Mouse (Mus musculus) C2C12 (cell line): ENCODE measurements around the gene Tsen54.

ENCODE experiments used
- FOSL1 ChIP-seq: IDR thresholded peaks from one replicate; pipeline ENCODE4 v1.8.0; 2011; ENCODE audit warnings: mild to moderate bottlenecking, low read length; ENCODE audit not compliant: poor library complexity, insufficient read depth, severe bottlenecking
- MAX ChIP-seq: IDR thresholded peaks from one replicate; pipeline ENCODE4 v1.6.1; 2011; ENCODE audit warnings: mild to moderate bottlenecking, control low read depth
- USF1 ChIP-seq: IDR thresholded peaks from one replicate; pipeline ENCODE4 v1.6.1; 2011; ENCODE audit warnings: low read depth, mild to moderate bottlenecking, control low read depth, moderate library complexity

DNA sequence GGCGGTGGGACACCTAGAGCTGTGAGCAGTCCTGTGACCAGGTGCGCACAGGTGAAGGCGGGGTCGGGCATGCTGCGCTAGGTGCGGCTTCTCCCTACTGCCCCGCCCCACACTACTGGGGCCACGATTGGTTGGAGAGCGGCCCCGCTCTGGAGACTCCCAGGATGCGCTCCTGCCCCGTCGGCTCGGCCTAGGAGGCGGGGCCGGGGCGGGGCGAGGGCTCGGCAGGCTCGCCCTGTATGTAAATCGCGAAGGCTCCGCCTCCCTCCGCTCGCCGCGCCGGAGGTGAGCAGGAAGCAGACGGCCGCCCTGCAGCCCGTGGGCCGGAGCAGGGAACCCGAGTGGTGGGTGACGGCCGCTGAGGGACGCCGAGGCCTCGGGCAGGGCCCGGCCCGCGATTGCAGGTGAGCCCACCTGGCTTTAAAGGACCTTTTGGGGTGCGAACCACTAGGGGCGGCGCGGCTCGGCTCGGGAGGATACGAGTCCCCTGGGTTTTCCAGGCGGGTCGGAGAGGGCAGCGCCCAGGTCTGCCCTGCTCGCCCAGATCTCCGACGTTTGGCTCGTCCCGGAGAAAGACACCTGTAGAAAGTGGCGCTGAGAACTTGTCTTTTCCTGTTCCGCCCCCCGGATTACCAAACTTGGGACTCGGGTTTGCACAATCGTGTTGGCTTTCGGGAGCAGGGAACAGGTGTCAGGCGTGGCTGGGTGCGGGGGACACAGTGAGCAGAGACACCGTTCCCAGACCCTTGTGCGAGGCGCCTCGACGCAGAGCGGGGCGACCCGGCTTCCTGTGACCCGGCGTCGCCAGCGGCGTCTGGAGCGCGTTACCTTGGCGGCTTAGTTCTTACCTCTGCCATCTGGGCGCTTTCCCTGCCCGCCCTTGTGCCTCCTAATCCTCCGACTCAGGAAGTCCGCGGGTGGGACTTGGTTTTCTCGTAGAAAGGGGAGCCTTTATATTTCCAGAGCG, 9.5 kb downstream of the Tsen54 start, which contains the start of gene Llgl2:
- TF ChIP-seq MAX, result no peak
- TF ChIP-seq USF1, result no peak
- no peak for TF ChIP-seq FOSL1
